Mouse (Mus musculus) T-helper 1 cell (primary cell): ENCODE results near the gene Hpse.

Experiments used
- in situ Hi-C: fragments of 300-600 bp; cut with MboI, MseI; formaldehyde crosslinking; loops from one replicate; pipeline ENCODE4 v1.15.1; 2025; ENCODE audit warnings: high pct_unique_total_duplicates

The Hpse gene

GRCm38 (mm10) chr5:100719235-100720088 is at the start of gene Hpse:
Hpse (minus strand) TSS chr5:100719716.
- in situ Hi-C loops, result no loop called here

GRCm38 (mm10) chr5:100766026-100766425 is 46.5 kb upstream of the Hpse start:
- in situ Hi-C loops, result no loop called here

GRCm38 (mm10) chr5:100761736-100762135 is 42.2 kb upstream of the Hpse start:
- in situ Hi-C loops, result no loop called here

- in situ Hi-C loops, result no loop called here
Measured at GRCm38 (mm10) chr5:100760049-100760663, 40.6 kb upstream of the Hpse start.

- in situ Hi-C loops, result no loop called here
Measured at GRCm38 (mm10) chr5:100758121-100758520, 38.6 kb upstream of the Hpse start.

- in situ Hi-C loops, result no loop called here
Measured at GRCm38 (mm10) chr5:100753407-100753806, 33.9 kb upstream of the Hpse start.

- in situ Hi-C loops, result no loop called here
Measured at GRCm38 (mm10) chr5:100751655-100752054, 32.1 kb upstream of the Hpse start.

- in situ Hi-C loops, result no loop called here
Measured at GRCm38 (mm10) chr5:100750617-100751255, 31.2 kb upstream of the Hpse start.

GRCm38 (mm10) chr5:100738802-100739201 is 19.3 kb upstream of the Hpse start:
- in situ Hi-C loops, result no loop called here

GRCm38 (mm10) chr5:100736919-100737318 is 17.4 kb upstream of the Hpse start:
- in situ Hi-C loops, result no loop called here

GRCm38 (mm10) chr5:100734535-100734934 is 15.0 kb upstream of the Hpse start:
- in situ Hi-C loops, result no loop called here

- in situ Hi-C loops, result no loop called here
Measured at GRCm38 (mm10) chr5:100728757-100729156, 9.2 kb upstream of the Hpse start.

GRCm38 (mm10) chr5:100726001-100726400 is 6.5 kb upstream of the Hpse start:
- in situ Hi-C loops, result no loop called here

- in situ Hi-C loops, result no loop called here
Measured at GRCm38 (mm10) chr5:100716762-100717161, 2.8 kb downstream of the Hpse start.

GRCm38 (mm10) chr5:100711219-100711618 is 8.3 kb downstream of the Hpse start:
- in situ Hi-C loops, result no loop called here

- in situ Hi-C loops, result no loop called here
Measured at GRCm38 (mm10) chr5:100710012-100710411, 9.5 kb downstream of the Hpse start.

GRCm38 (mm10) chr5:100709035-100709434 is 10.5 kb downstream of the Hpse start:
- in situ Hi-C loops, result no loop called here

- in situ Hi-C loops, result no loop called here
Measured at GRCm38 (mm10) chr5:100706675-100707074, 12.8 kb downstream of the Hpse start.

GRCm38 (mm10) chr5:100704272-100704671 is 15.2 kb downstream of the Hpse start:
- in situ Hi-C loops, result no loop called here

GRCm38 (mm10) chr5:100702325-100702724 is 17.2 kb downstream of the Hpse start:
- in situ Hi-C loops, result no loop called here

- in situ Hi-C loops, result no loop called here
Measured at GRCm38 (mm10) chr5:100700861-100701620, 18.5 kb downstream of the Hpse start.

GRCm38 (mm10) chr5:100697886-100698285 is 21.6 kb downstream of the Hpse start:
- in situ Hi-C loops, result no loop called here
